Mouse (Mus musculus) neural tube, embryonic 11.5 days (tissue): ENCODE results near the gene Gm2000. TPM values are rescaled to one million over a fixed set of nuclear protein-coding genes. Genes with fewer than 3 reads are reported as not detected.
"Not testable (repeated sequence)": the region's sequence is repeated elsewhere in the genome, so short reads cannot be mapped to it uniquely, and the experiment has no call there.

ENCODE experiments used
- ATAC-seq: fragments of 200-750 bp; cut with Nextera tagmentation; 2 replicates; pipeline ENCODE4 v1.8.0; 2017; ENCODE audit warnings: moderate number of reproducible peaks, mild to moderate bottlenecking, moderate TSS enrichment, moderate library complexity; ENCODE audit not compliant: insufficient read depth, low FRiP score, low TSS enrichment
- DNase-seq: peaks from one replicate; pipeline ENCODE4 v3.0.0-alpha.2; 2015; ENCODE audit warnings: low spot score
- H3K27ac ChIP-seq: fragments of 300-500 bp; sonication (generic); 2 replicates; pipeline ENCODE4 v1.5.1; 2014; ENCODE audit warnings: low read depth, mild to moderate bottlenecking, low read length
- H3K27me3 ChIP-seq: fragments of 300-500 bp; sonication (generic); 2 replicates; pipeline ENCODE4 v1.6.1; 2014; ENCODE audit warnings: mild to moderate bottlenecking, low read length, mixed read lengths; ENCODE audit not compliant: control insufficient read depth, insufficient read depth
- H3K36me3 ChIP-seq: fragments of 300-500 bp; sonication (generic); 2 replicates; pipeline ENCODE4 v1.6.1; 2014; ENCODE audit warnings: mild to moderate bottlenecking, low read length, moderate library complexity, mixed read lengths; ENCODE audit not compliant: control insufficient read depth, insufficient read depth
- H3K4me1 ChIP-seq: fragments of 300-500 bp; sonication (generic); 2 replicates; pipeline ENCODE4 v1.6.1; 2014; ENCODE audit warnings: low read length, mixed read lengths; ENCODE audit not compliant: control insufficient read depth, insufficient read depth
- H3K4me2 ChIP-seq: fragments of 300-500 bp; sonication (generic); 2 replicates; pipeline ENCODE4 v1.6.1; 2014; ENCODE audit warnings: low read depth, mild to moderate bottlenecking, moderate library complexity
- H3K4me3 ChIP-seq: fragments of 300-500 bp; sonication (generic); 2 replicates; pipeline ENCODE4 v1.5.1; 2014; ENCODE audit warnings: low read depth, low read length
- H3K9ac ChIP-seq: fragments of 300-500 bp; sonication (generic); 2 replicates; pipeline ENCODE4 v1.6.1; 2014; ENCODE audit warnings: mild to moderate bottlenecking, low read length
- H3K9me3 ChIP-seq: fragments of 300-500 bp; sonication (generic); 2 replicates; pipeline ENCODE4 v1.6.1; 2016; ENCODE audit warnings: low read length; ENCODE audit not compliant: control insufficient read depth
- WGBS: fragments of 180-500 bp; shearing (Covaris S2); extraction: QIAGEN DNeasy Blood & Tissue Kit; methylation state at CpG from one replicate; pipeline ENCODE4 v1.1.7; 2014; 5-methylcytosine and 5-hydroxymethylcytosine counted together
- polyA plus RNA-seq: library from polyadenylated mRNA; unstranded; fragments of >200 nt; fragmentation: Nextera tagmentation; extraction: Ambion mirVana; gene quantifications from 2 replicates; pipeline ENCODE4 v1.2.1, GENCODE M21; 2014

Gm2000 gene
- polyA plus RNA-seq, 1 experiment from 2014 or later, result 835 TPM

GRCm38 (mm10) chr1:156386232-156386631 is 20.4 kb downstream of the Gm2000 start:
- Histone ChIP-seq H3K27ac (no peak overlapping the region), H3K4me1 (no peaks in the 10 kb centered on the region), H3K36me3 (no peaks in the 10 kb centered on the region), H3K9me3 (no peaks in the 10 kb centered on the region), H3K27me3 (no peaks in the 10 kb centered on the region), H3K4me3 (no peak overlapping the region), H3K4me2 (no peak overlapping the region), H3K9ac (no peak overlapping the region)
- DNase-seq (no peak), ATAC-seq (no peak)
- WGBS, result 92% methylated on average over 4 of the region's 4 CpGs

DNA sequence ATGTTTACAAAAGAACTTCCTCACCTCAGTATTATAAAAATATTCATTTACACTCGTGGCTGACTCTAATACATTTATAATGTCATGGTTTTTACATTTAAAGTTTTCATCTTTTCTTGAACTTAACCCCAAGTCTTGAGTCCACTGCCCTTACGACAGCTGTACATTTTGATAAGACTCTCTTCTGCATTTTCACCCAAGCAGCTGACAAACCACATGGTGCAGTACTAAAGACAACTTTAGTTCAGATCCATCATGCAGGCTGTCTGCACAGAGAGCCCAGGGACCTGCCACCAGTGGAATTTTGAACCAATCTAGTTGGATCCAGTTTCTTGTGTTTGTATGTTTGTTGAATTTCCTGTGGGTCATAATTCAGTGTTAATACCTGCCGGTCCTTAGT is 21.0 kb downstream of the Gm2000 start:
- Histone ChIP-seq H3K36me3 (no peaks in the 10 kb centered on the region), H3K4me2 (no peak overlapping the region), H3K4me3 (no peak overlapping the region), H3K9me3 (no peaks in the 10 kb centered on the region), H3K27ac (no peak overlapping the region), H3K9ac (no peak overlapping the region), H3K4me1 (no peaks in the 10 kb centered on the region), H3K27me3 (no peaks in the 10 kb centered on the region)
- 69% methylated on average over 3 of the region's 3 CpGs for WGBS
- no peak for ATAC-seq
- DNase-seq, result no peak

DNA sequence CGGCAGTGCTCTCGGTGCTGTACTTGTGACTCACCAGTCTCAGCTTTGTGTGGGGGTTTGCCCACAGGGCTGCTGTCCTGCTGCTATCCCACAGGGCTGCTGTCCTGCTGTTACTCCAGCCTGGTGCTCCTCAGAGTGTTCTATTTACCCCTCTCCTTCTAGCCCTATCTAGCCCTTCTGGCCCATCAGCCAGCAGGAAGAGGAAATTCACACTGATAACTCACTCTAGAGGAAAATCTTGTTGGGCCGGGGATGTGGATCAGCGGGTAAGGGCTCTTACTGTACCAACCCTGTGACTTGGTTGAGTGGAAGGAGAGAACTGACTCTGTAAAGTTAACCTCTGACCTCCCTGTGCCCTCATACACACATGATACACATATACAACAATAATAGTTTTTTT is 27.3 kb downstream of the Gm2000 start:
- H3K4me3 ChIP-seq, result no peak overlapping the region
- no peaks in the 10 kb centered on the region for H3K4me1 ChIP-seq
- 85% methylated on average over 4 of the region's 4 CpGs for WGBS
- no peak overlapping the region for H3K4me2 ChIP-seq
- no peaks in the 10 kb centered on the region for H3K27me3 ChIP-seq
- no peak overlapping the region for H3K9ac ChIP-seq
- DNase-seq, result no peak
- no peaks in the 10 kb centered on the region for H3K9me3 ChIP-seq
- H3K36me3 ChIP-seq, result no peaks in the 10 kb centered on the region
- ATAC-seq, result no peak
- no peak overlapping the region for H3K27ac ChIP-seq

DNA sequence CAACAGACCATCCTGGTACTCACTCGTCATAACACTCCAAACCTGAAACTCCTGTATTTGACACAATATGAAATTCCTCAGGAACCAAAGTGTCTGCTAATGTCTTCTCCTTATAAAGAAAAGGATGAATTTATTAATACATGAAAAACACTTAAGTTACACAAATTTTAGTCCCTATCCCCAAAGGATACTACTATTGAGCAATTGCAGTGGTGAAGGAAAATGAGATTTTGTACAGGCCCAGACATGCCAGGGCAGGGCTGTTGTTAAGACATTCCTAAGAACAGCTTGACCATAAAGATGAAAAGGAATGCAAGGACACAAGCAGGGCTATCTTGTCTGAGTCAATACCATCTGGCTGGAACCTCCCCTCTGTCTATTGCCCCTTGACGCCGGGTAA is 34.3 kb downstream of the Gm2000 start:
- H3K9me3 ChIP-seq, H3K27me3 ChIP-seq, H3K9ac ChIP-seq, H3K4me3 ChIP-seq, H3K4me1 ChIP-seq, H3K27ac ChIP-seq, ATAC-seq, DNase-seq, H3K36me3 ChIP-seq, H3K4me2 ChIP-seq: not testable (repeated sequence)
- WGBS, result 69% methylated on average over 3 of the region's 3 CpGs

- 58% methylated on average over 2 of the region's 2 CpGs for WGBS
Observed at GRCm38 (mm10) chr1:156402491-156402890, 36.7 kb downstream of the Gm2000 start.

DNA sequence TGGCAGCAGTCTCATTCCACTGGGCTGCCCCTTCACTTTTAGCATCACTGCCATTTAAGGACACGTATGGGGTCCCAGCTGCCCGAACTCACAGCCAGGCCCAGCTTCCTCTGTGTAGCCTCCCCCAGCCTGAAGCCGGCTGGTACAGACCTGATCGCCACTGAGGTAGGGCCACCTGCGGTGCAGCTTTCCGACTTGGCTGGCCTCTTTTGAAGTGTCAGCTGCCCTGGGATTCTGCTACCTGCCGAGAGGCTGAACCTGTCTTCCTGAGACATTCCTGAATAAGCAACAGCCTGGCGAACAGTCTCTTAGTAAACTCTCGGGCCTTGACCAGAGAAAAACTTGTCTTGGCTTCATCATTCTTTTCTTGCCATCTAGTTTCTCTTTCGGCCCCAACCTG is 37.4 kb downstream of the Gm2000 start:
- Histone ChIP-seq H3K9me3 (no peaks in the 10 kb centered on the region), H3K4me3 (no peak overlapping the region), H3K27ac (no peak overlapping the region), H3K9ac (no peak overlapping the region), H3K27me3 (no peaks in the 10 kb centered on the region), H3K4me2 (no peak overlapping the region), H3K4me1 (no peaks in the 10 kb centered on the region), H3K36me3 (no peaks in the 10 kb centered on the region)
- WGBS, result 40% methylated on average over 10 of the region's 10 CpGs
- ATAC-seq, result no peak
- no peak for DNase-seq

More at GRCm38 (mm10) chr1:156402491-156402890, 36.7 kb downstream of the Gm2000 start:
- DNase-seq (no peak), ATAC-seq (no peak)
- H3K4me3 ChIP-seq, result no peak overlapping the region
- no peaks in the 10 kb centered on the region for H3K27me3 ChIP-seq
- H3K27ac ChIP-seq, result no peak overlapping the region
- H3K9ac ChIP-seq, result no peak overlapping the region
- no peaks in the 10 kb centered on the region for H3K36me3 ChIP-seq
- H3K4me2 ChIP-seq, result no peak overlapping the region
- H3K9me3 ChIP-seq, result no peaks in the 10 kb centered on the region
- H3K4me1 ChIP-seq, result no peaks in the 10 kb centered on the region

DNA sequence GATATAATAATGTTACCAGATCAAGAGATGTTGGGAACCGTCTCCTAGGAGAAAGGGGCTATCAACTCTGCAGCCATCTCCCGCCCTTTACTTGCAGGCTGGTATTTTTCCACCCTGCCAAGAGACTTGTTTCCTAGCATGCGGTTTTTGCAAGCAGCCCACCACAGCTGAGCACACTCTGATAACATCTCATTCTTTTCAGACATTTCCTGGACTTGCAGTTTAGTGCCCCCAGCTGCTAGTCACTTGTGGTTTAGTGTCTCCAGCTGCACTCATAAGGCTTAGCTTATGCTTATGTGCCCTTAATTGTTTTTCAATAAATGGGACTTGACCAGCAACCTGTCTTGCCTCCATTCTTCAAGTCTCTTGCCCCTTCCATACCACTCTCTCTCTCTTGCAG is 42.2 kb downstream of the Gm2000 start:
- ATAC-seq (no peak), DNase-seq (no peak)
- Histone ChIP-seq H3K4me2 (no peak overlapping the region), H3K4me3 (no peak overlapping the region), H3K36me3 (no peaks in the 10 kb centered on the region), H3K27me3 (no peaks in the 10 kb centered on the region), H3K9ac (no peak overlapping the region), H3K4me1 (no peaks in the 10 kb centered on the region), H3K27ac (no peak overlapping the region), H3K9me3 (no peaks in the 10 kb centered on the region)
- 66% methylated on average over 3 of the region's 3 CpGs for WGBS

GRCm38 (mm10) chr1:156408521-156408920 is 42.7 kb downstream of the Gm2000 start:
- H3K9ac ChIP-seq, result no peak overlapping the region
- H3K9me3 ChIP-seq, result no peaks in the 10 kb centered on the region
- no peak overlapping the region for H3K4me2 ChIP-seq
- no peak overlapping the region for H3K4me3 ChIP-seq
- ATAC-seq (no peak), DNase-seq (no peak)
- H3K4me1 ChIP-seq, result no peaks in the 10 kb centered on the region
- no peaks in the 10 kb centered on the region for H3K27me3 ChIP-seq
- H3K36me3 ChIP-seq, result no peaks in the 10 kb centered on the region
- H3K27ac ChIP-seq, result no peak overlapping the region
- WGBS, result 67% methylated on average over 4 of the region's 4 CpGs
